Mouse (Mus musculus) stomach, embryonic 14.5 days (tissue): Measurements from ENCODE around the gene Ccn1. TPM values are rescaled to one million over a fixed set of nuclear protein-coding genes. Genes with fewer than 3 reads are reported as not detected.

ENCODE experiments used
- ATAC-seq: fragments of 200-750 bp; cut with Nextera tagmentation; 2 replicates; pipeline ENCODE4 v1.8.0; 2017; ENCODE audit warnings: low read depth, moderate TSS enrichment; ENCODE audit not compliant: insufficient number of reproducible peaks, insufficient read depth, low FRiP score
- H3K27ac ChIP-seq: fragments of 300-500 bp; sonication (generic); 2 replicates; pipeline ENCODE4 v1.5.1; 2014; ENCODE audit warnings: mild to moderate bottlenecking, low read length, moderate library complexity, mixed read lengths
- H3K27me3 ChIP-seq: fragments of 300-500 bp; sonication (generic); 2 replicates; pipeline ENCODE4 v1.6.1; 2014; ENCODE audit warnings: low read length, control low read depth, mixed read lengths; ENCODE audit not compliant: control insufficient read depth, insufficient read depth
- H3K36me3 ChIP-seq: fragments of 300-500 bp; sonication (generic); 2 replicates; pipeline ENCODE4 v1.6.1; 2014; ENCODE audit warnings: mild to moderate bottlenecking, control low read depth, low read length, moderate library complexity, mixed read lengths; ENCODE audit not compliant: control insufficient read depth, insufficient read depth
- H3K4me1 ChIP-seq: fragments of 300-500 bp; sonication (generic); 2 replicates; pipeline ENCODE4 v1.6.1; 2014; ENCODE audit warnings: low read length, control low read depth, mixed read lengths; ENCODE audit not compliant: control insufficient read depth, insufficient read depth
- H3K4me2 ChIP-seq: fragments of 300-500 bp; sonication (generic); replicated peaks from 2 replicates; pipeline ENCODE4 v1.6.1; 2014; ENCODE audit warnings: low read depth, low read length, control low read depth
- H3K4me3 ChIP-seq: fragments of 300-500 bp; sonication (generic); 2 replicates; pipeline ENCODE4 v1.5.1; 2014; ENCODE audit warnings: low read depth, low read length, control low read depth
- H3K9ac ChIP-seq: fragments of 300-500 bp; sonication (generic); replicated peaks from 2 replicates; pipeline ENCODE4 v1.6.1; 2014; ENCODE audit warnings: low read depth, mild to moderate bottlenecking, control low read depth, low read length, moderate library complexity, mixed read lengths
- H3K9me3 ChIP-seq: fragments of 300-500 bp; sonication (generic); 2 replicates; pipeline ENCODE4 v1.6.1; 2016; ENCODE audit warnings: low read depth, low read length, control low read depth; ENCODE audit not compliant: control insufficient read depth
- WGBS: fragments of 180-500 bp; shearing (Covaris S2); extraction: QIAGEN DNeasy Blood & Tissue Kit; methylation state at CpG from one replicate; pipeline ENCODE4 v1.1.7; 2014; 5-methylcytosine and 5-hydroxymethylcytosine counted together
- polyA plus RNA-seq: library from polyadenylated mRNA; unstranded; fragments of >200 nt; fragmentation: Nextera tagmentation; extraction: Ambion mirVana; gene quantifications from 2 replicates; pipeline ENCODE4 v1.2.1, GENCODE M21; 2014

The Ccn1 gene
- polyA plus RNA-seq, 1 experiment from 2014 or later = 20.9 TPM

DNA sequence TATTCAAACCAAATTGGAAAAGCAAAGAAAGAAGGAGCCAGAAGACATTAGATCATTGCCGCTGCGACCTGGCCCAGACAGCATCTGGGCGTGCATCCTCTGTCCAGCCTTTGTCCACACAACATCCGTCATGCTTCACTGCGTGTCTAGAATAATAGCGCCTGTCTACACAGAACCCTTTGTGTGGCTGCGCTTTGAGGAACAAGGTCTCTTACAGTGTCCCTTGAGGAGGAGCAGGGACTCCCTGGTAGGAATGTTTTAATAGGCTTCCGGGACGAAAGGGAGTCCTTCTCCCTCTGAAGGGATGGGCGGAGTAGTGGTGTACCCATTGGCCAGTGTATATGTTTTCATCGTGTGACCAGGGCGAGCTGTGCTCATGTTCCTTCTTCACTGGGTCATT is 26.7 kb downstream of the Ccn1 start:
- 78% methylated on average over 12 of the region's 12 CpGs for WGBS
- Histone ChIP-seq H3K4me2 (no peak overlapping the region), H3K4me3 (no peak overlapping the region), H3K9me3 (no peaks in the 10 kb centered on the region), H3K36me3 (no peaks in the 10 kb centered on the region), H3K4me1 (no peaks in the 10 kb centered on the region), H3K27me3 (no peaks in the 10 kb centered on the region), H3K27ac (no peak overlapping the region), H3K9ac (no peak overlapping the region)
- ATAC-seq = no peak

DNA sequence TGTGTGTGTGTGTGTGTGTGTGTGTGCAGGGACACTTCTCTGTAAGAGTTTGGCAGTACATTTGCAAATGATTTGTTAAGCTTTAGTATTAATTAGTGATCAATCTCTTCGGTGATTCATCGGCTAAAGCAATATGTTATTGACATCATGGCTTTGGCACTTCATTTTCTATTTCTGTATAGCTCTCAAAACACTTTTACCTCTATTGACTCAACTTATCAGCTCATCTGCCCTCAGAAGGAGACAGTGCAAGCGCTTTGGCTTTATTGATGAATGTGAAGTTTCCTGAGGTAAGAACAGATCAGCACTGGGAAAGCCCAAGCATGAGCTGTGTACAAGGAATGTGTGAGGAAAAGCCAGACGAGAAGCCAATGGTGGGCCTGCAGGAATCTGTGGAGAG is 28.6 kb downstream of the Ccn1 start:
- H3K4me2 ChIP-seq = no peak overlapping the region
- no peak overlapping the region for H3K4me3 ChIP-seq
- no peaks in the 10 kb centered on the region for H3K27me3 ChIP-seq
- H3K36me3 ChIP-seq = no peaks in the 10 kb centered on the region
- no peak overlapping the region for H3K27ac ChIP-seq
- H3K9me3 ChIP-seq = no peaks in the 10 kb centered on the region
- no peaks in the 10 kb centered on the region for H3K4me1 ChIP-seq
- 67% methylated on average over 4 of the region's 4 CpGs for WGBS
- no peak for ATAC-seq
- no peak overlapping the region for H3K9ac ChIP-seq

DNA sequence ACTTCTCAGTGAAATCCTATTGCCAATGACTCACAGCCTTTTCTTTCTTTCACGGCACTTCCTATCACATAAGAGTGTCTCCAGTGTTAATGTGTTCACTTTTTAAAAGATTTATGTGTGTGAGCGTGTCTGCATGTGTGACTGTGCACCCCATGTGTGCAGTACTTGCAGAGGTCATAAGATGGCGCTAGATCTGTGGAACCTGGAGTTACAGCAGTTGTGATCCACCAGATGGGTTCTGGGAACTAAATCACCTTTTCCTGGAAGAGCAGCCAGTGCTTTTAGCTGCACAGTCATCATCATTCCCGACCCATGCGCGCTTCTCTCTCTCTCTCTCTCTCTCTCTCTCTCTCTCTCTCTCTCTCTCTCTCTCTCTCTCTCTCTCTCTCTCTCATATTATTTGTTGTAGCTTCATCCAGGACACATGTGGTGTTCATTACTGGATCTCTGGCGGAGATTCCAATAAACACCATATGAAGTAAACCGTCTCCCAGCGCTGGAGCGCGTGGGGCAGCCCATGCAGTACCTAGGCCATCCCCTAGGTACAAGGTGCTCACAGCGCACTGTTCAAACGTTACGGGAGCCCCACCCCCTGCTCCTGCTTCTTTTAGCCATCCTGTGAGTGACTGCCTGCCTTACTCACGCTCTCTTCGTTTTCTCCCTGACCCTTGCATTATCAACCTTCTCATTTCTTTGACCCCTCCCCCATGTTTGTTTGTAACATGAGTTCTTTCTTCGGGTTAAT is 30.0 kb downstream of the Ccn1 start:
- Histone ChIP-seq H3K36me3 (no peaks in the 10 kb centered on the region), H3K4me3 (no peak overlapping the region), H3K27me3 (no peaks in the 10 kb centered on the region), H3K4me2 (no peak overlapping the region), H3K9ac (no peak overlapping the region), H3K9me3 (no peaks in the 10 kb centered on the region), H3K4me1 (peaks cover 5% of the 10 kb centered on the region; the same call in 1 of the 2 replicates), H3K27ac (no peak overlapping the region)
- no peak for ATAC-seq
- WGBS = 86% methylated on average over 17 of the region's 17 CpGs

DNA sequence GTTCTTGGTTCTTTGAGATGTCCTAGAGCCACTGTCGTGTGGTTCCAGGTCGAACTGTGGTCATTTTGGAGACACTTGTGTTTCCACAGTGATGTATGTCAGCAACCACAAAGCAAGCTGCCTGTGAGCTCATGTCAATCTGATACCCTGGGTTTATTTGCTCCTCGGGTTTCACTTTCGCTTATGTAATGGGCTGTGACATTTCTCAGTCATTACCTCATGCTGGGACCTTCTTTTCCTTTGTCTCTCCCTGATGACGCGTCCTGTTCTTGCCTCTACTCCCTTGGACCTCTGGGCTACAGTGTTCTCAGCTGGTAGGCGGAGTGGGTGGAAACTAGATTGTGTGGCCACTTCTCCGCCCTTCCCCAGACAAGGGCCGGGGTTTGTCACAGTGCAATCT is 31.5 kb downstream of the Ccn1 start:
- no peak overlapping the region for H3K9ac ChIP-seq
- peaks cover 13% of the 10 kb centered on the region for H3K4me1 ChIP-seq
- H3K36me3 ChIP-seq = no peaks in the 10 kb centered on the region
- 70% methylated on average over 9 of the region's 9 CpGs for WGBS
- ATAC-seq = no peak
- H3K27me3 ChIP-seq = no peaks in the 10 kb centered on the region
- no peak overlapping the region for H3K4me2 ChIP-seq
- H3K27ac ChIP-seq = no peak overlapping the region
- no peak overlapping the region for H3K4me3 ChIP-seq
- H3K9me3 ChIP-seq = no peaks in the 10 kb centered on the region

DNA sequence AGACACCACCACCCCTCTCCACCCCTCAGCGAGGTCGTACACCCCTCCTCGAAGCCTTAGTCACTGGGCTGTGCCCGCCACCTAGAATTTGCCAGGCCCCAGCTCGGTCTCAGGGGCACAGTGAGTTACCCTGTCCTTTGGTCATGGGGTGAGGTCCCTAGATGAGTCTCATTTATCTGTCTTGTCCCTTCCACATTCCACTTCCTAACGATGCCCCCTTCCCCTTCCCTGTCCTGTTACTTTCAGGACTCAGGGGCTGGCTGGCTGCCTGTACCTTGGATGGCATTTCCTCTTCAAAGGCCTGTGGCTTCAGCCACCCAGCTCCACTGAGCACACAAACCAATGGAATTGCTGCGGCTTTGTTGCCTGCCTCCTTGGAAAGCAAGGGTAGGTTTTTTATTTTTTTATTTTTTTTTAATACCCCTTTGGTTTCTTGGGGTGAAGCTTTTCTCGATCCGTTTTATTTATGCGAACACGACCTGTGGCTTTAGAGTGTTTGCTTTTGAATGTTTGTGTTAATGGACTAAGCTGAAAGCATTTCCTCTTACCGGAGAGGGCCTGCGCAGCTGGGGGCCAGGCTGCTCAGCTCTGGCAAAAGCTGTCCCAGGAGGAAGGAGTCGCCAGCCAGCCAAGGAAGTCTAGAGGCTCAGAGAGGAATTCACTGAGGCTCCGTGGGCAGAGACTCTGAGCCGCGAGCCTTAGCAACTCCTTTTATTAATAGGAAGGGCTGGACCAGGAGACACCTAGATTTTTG is 35.2 kb downstream of the Ccn1 start:
- H3K9me3 ChIP-seq = no peaks in the 10 kb centered on the region
- no peak overlapping the region for H3K4me2 ChIP-seq
- 11% methylated on average over 17 of the region's 17 CpGs for WGBS
- no peak overlapping the region for H3K4me3 ChIP-seq
- H3K27me3 ChIP-seq = no peaks in the 10 kb centered on the region
- peaks cover 13% of the 10 kb centered on the region for H3K4me1 ChIP-seq
- no peak overlapping the region for H3K9ac ChIP-seq
- ATAC-seq = no peak; the same call in 1 of the 2 replicates
- H3K36me3 ChIP-seq = no peaks in the 10 kb centered on the region
- peak overlapping the region; percentile 3; the same call in 1 of the 2 replicates for H3K27ac ChIP-seq

DNA sequence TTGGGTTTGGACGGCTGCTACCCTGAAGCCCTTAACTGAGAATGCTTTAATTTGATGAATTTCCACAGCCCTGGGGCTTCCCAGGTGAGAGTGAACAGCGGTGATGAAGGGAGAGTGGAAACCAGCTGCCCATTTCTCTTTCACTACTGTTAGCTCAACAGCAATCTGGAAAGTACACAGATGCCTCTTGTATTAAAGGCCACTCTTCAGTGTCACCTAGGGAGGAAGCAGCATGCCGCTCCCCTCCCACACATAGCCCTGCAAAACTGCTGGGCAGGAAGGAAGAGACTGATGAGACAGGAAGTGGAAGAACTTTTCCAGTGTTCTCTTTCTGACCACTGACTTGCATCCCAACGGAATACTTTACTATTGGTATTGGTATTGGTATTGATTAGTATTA is 36.5 kb downstream of the Ccn1 start:
- H3K27me3 ChIP-seq = no peaks in the 10 kb centered on the region
- H3K9me3 ChIP-seq = no peaks in the 10 kb centered on the region
- peak; percentile 12; the same call in 1 of the 2 replicates for ATAC-seq
- no peak overlapping the region for H3K4me3 ChIP-seq
- no peak overlapping the region for H3K4me2 ChIP-seq
- no peak overlapping the region for H3K9ac ChIP-seq
- no peaks in the 10 kb centered on the region for H3K36me3 ChIP-seq
- 69% methylated on average over 4 of the region's 4 CpGs for WGBS
- H3K27ac ChIP-seq = no peak overlapping the region
- peaks cover 13% of the 10 kb centered on the region for H3K4me1 ChIP-seq

DNA sequence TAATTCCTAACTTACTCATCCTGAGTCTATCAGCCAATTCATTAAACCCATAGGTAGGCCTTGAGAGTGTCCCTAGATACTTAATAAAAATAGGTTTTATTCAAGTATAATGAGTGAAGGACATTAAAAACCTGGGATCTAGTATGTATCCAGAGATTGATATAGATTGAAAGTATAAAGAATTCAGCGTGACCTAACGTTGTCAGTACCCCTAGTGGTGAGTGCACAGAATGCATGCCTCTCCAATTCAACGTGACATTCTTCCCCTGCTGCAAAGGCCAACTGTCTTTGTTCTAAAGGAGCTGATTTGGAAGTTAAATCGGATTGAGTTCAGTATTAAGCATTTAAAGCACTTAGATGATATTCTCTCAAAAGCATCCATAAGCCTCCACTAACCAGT is 37.1 kb downstream of the Ccn1 start:
- Histone ChIP-seq H3K4me3 (no peak overlapping the region), H3K4me1 (peaks cover 13% of the 10 kb centered on the region), H3K36me3 (no peaks in the 10 kb centered on the region), H3K9me3 (no peaks in the 10 kb centered on the region), H3K27ac (no peak overlapping the region), H3K9ac (no peak overlapping the region), H3K27me3 (no peaks in the 10 kb centered on the region), H3K4me2 (no peak overlapping the region)
- WGBS = 27% methylated on average over 4 of the region's 4 CpGs
- ATAC-seq = no peak

DNA sequence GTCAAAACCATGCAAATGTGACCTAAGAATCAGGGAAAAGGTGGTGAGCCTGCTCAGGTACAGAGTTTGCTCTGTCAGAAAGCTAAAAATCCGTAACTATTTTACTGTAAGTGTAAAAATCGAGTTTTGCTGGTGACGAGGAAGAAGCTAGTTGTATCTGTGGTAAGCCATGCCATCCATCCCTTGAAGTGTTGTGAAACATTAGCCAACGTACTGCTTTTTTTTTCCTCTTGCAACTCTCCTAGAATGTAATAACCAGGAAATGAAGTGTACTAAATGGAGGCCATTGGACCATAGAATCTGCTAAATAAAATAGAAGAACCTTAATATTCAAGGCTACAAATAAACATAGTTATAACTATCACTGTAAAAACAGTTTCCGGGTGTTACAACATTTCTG is 41.5 kb downstream of the Ccn1 start:
- Histone ChIP-seq H3K36me3 (peaks cover 12% of the 10 kb centered on the region), H3K9ac (no peak overlapping the region), H3K4me2 (no peak overlapping the region), H3K4me3 (no peak overlapping the region), H3K4me1 (no peaks in the 10 kb centered on the region), H3K27me3 (no peaks in the 10 kb centered on the region), H3K9me3 (no peaks in the 10 kb centered on the region), H3K27ac (no peak overlapping the region)
- WGBS = 90% methylated on average over 5 of the region's 5 CpGs
- no peak for ATAC-seq
